13 mouse cellular contexts compared by ENCODE assay signal in the genomic region with DNA sequence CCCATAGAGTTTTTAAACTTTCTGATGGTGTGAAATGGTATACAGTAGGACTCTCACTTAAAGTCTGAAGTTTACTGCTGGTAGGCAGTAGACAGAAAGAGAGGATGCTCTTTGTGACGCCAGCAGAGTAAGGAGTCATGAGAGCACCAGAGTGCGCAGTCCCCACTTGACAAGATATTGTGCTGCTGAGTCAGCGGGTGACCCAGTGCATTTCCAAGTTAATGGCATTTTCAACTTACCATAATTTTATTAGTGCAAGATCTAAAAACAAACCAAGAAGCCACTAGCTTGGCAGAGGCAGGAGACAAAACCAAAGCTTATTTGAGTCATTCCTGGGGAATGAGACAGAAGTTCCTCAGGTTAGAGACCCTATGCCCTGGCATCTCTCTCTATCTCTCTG.
"Had no signal": no experiment of that assay in that cellular context is flagged by ENCODE, and none has a peak within 500 bp of the region (broad histone marks: within the 10 kb centered on the region; RNA-seq: fewer than 3 reads in every experiment).

No protein-coding gene starts in this region.

- DNase-seq: gastrocnemius, adult 2 months; gastrocnemius, postnatal 10 days; gastrocnemius, postnatal 25 days; heart, adult 2 months; heart, postnatal 14 days; heart, postnatal 36 days; kidney, adult 18-20 months; kidney, adult 8-10 months; kidney, postnatal 10 days; kidney, postnatal 25 days; kidney, postnatal 4 days; layer of hippocampus, postnatal 36 days; left cerebral cortex, postnatal 4 days had no signal
